Mouse (Mus musculus): ENCODE measurements around the gene Nrcam.
"Not testable (repeated sequence)": the region's sequence is repeated elsewhere in the genome, so short reads cannot be mapped to it uniquely, and the experiment has no call there.

Gene Nrcam

DNA sequence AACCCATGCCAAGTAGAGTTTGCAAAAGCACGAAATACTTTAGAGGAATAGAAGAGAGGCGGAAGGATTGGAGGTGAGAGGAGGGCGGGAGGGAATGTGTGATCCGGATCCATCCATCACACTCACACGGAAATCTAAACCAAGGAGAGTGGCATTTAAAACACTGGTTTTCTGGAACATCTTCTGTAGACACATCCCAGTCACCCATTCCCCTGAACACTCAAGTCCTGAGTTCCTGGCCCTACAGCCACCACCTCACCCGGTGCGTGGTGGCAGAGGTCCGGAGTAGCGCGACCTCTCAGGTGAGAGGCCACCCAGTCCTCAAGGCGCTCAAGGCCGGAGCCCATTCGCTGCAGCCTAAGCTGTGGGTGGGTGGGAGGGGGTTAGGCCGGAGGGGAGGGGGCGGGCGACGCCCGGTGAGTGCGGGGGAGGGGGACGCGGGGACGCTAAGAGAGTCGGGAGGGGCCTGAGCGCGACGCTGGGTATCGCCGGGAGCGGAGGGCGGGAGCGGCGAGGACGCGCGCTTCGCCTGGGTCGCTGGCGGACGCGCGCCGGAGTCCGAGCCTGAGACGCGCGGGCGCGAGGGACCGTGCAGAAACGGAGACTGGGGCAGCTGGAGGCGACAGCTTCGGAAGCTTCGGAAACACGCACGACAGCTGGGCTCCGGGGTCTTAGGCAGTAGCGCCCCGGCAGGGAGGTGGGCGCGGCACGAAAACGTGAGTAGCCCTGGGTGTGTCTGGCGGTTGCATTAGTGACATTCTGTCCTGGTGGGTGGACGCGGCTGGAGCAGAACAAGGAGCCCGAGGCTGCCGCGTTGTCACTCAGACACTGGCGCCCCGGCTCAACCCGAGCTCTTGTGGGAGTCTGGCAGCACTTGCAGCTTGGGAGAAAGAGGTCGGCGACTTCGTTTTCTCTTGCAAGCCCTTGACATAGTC is at the start of gene Nrcam:
Nrcam (plus strand) TSS at position 505 of the 935 bp plus-strand sequence.
- peak; percentile 76 to 86 for DNase-seq

DNA sequence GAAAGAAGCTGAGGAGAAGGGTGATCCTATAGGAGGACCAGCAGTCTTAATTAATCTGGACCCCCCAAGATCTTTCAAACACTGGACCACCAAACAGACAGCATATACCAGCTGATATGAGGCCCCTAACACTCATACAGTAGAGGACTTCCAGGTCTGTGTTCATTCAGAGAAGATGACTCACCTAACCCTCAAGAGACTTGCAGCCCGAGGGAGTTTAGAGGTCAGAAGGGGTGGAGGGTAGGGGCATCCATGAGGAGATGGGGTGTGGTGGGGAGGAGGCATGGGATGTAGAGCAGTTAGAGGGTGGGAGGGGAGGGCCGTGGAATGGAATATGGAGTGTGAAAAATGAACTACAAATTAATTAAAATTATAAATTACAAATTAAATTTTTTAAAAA is 48.5 kb upstream of the Nrcam start:
- not testable (repeated sequence) for DNase-seq

DNA sequence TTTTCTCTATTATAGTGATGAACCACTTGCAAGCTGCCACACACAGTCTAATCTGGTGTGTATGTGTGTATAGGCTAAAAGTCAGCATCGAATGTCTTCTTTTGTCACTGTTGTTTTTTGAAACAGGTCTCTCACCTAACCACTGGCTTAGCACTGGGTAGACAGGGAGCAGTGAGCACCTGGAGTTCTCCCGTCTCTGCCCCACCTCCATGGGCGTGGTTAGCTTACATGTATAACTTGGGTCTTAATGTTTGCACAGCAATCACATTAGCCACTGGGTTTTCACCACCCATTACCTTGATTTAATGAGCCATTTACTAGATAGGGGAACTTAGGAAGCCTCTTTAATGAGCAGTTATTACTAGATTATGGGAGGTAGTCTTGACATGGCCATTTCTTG is 47.2 kb upstream of the Nrcam start:
- DNase-seq: no peak

DNA sequence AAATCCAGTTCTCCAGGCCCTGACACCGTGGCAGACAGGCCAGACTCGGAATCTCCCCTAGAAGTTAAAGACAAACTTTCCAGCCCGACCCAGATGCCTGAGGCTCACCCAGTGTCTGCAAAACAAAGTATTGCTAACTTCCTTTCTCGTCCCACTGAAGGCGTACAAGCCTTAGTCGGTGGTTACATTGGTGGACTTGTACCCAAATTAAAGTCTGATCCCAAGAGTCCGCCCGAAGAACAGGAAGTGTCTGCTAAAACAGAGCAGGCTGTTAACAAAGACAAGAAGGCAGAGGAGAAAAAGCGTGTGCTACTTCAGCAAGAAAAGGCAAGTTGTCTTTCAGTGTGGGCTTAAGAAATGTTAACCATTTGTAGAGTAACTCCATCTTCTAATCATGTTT is 45.3 kb upstream of the Nrcam start:
- no peak for DNase-seq

DNA sequence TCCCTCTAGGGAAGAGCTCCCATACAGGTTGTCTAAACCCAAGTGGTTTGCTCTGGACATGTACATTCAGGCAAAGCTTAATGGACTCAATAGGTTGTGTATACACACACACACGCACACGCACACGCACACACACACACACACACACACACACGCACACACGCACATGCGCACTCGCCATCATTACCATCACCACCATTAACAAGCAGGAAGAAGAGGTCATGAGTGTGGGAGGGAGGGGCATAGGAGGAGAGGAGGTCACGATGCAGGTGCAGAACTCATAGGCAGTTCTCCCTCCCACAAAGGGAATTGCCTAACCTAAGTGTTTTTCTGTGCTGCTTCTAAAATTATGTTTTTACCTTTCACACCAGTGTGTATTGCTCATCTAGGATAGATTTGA is 41.7 kb upstream of the Nrcam start:
- DNase-seq: no peak

DNA sequence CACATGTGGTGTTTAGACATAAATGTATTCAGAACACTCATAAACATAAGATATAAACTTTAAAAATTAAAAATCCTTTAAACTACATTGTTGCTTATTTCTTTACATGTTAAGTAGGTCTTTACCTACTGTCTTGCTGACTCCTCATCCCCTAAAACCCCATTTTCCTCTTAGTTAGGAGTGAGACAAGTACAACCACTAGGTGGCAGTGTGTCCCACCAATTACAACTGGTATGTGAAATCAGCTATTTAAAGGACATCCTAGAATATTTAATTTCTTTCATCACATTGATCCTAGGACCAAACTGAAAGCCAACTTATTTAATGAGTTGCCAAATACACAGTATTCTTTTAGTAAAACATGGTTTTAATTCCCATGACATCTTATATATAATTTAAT is 36.4 kb upstream of the Nrcam start:
- DNase-seq: peak; percentile 75 to 82

DNA sequence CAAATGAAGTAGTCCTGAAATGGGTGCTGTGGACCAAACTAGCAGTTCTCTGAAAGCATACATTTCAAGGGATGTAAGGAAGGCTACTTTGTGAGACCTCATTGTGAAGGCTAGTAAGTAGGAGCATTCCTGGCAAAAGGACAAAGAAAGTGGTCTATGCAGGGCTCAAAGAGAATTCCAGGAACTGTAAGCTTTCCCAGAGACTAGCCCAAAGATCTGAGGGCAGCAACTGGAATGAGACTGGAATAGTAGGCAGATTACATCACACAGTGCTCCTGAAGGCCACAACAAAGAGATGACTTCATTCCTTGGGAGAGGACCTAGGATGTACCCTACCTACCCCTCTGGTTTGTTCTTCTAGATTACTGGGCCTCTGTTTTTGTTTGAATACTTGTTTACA is 27.9 kb upstream of the Nrcam start:
- no peak for DNase-seq

DNA sequence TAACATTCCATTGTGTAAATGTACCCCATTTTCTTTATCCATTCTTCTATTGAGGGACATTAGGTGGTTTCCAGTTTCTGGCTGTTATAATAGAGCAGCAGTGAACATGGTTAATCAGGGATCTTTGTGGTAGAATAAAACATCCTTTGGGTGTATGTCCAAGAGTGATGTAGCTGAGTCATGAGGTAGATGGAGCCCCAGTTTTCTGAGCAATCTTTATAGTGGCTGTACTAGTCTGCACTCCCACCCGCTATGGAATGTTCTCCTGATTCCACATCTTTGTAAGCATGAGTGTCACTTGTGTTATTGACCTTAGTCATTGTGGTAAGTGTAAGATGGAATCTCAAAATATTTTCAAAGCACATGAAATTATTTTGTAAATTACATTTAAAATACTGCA is 24.7 kb upstream of the Nrcam start:
- no peak for DNase-seq

DNA sequence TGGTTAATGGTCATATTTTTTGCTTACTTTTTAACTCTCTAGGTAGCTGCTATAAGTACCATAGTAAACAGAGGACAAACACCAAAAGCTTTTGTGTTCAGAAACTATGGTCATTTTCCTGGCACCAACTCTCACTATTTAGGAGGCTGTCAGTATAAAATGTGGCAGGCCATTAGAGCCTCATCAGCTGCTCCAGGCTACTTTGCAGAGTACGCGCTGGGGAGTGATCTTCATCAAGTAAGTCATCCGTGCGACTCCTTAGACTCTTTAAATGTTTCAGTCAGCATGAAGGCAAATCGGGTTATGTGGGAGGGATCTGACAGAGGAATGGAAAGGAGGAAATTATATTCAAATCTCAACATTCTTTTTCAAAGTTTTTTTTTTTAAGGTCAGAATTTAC is 23.8 kb upstream of the Nrcam start:
- DNase-seq: no peak

DNA sequence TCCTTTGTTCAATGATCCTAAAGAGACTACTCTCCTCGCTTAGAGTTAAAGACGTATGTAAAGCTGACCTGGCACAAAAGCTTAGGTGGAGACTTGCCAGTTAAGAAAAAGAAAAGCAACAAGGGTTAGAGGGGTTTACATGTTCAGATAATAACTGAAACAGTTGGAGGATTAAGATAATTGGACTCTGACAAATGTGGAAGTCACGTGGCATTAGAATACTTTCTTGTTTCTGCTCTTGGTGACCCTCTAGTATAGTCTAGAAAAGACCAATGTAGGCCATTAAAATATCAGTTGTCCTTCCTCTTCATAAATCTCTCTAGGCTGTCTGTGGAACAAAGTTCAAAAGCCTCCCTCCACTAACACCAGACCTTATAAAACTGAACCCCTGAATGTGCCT is 20.5 kb upstream of the Nrcam start:
- DNase-seq: no peak

DNA sequence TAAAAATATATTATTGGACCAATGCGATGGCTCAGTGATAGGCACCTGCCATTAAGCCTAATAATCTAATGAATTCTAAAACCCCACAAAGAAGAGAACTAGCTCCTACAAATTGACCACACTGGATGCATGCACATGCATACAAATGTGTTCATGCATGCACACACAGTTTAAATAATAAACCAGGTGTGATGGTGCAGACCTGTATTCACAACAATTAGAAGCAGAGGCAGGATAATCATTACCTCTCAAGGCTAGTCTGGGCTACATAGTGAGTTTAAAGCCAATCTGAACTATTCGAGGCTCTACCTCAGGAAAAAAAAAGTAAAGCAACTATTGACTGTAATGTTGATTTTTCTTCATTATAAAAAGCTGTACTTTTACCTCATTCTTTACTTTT is 13.5 kb upstream of the Nrcam start:
- DNase-seq: no peak

DNA sequence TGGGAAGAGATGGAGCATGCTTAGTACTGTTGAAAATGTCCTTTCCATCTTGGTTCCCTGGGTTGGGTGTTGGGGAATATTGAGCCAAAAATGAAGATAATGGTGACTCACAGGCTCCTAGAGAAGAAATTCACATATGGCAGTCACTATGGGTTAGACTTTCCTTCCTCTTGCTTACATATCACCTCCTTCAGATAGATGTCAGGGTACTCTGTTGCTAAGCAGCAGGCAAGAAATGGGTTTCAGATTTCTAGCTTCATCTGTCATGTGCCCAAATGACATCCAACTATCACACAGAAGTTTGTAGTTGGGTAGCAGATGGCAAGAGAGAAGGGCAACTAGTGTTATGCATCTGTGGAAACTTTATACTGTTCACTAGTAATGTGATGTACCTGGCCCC is 3.6 kb upstream of the Nrcam start:
- DNase-seq: no peak

DNA sequence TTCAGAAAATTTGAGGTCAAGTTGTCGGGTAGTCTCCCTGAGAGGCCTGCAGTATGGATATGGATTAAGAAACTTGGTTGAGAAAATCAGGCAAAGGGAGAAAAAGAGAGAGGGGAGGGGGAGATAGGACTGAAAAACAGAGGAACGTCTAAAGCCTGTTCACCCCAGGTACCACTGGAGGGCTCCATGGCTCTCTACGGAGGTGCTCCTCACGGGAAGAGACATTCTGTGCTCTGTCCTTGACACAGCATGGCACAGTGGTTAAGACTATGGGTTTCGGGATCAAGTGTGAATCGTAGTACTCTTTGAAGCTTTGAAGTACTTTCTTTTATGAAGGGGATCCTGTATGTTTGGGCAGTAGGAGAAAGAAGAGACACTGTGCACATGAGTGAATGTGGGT is 1.2 kb upstream of the Nrcam start:
- DNase-seq: peak; percentile 50 to 68

DNA sequence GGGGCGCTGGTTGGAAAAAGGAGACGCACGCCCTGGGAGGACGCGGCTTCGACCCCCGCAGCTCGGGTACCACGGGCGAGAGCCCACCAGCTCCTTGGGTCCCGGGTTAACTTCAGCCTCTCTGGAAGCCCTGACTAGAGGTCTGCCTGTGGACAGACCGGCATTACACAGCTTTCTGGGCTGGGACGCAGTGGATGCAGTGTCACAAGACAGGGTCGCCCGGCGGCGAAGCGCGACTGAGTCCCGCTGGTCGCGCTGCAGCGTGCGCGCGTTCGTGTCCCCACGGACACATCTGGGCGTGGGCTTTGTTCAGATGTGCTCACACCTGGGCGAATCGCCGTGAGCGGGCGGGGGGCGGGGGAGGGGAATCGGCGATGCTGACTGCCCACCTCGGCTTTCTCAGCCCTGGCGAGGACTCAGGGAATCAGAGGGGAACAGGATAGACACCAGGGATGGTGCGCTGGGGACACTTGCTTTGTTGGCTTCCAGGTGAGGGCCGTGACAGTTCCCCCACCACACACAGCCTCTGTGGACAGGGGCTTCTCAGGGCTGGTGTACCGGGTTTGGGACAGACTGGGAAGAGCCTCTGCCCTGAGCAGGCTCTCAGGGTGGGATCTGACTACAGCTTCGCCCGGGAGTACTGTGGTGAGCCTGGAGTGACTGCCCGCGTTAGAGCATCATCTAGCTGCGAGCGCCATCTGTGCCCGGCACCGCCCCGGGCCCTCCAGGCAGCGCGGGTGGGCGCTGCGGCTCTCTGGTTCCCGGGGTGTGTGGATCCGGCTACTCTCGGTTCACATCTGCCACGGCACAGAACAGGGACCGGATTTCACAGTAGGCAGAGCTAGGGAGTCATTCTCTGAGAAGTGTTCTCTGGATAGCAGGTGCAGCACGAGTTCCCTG is 881 bp downstream of the Nrcam start:
- DNase-seq: peak; percentile 65 to 75

DNA sequence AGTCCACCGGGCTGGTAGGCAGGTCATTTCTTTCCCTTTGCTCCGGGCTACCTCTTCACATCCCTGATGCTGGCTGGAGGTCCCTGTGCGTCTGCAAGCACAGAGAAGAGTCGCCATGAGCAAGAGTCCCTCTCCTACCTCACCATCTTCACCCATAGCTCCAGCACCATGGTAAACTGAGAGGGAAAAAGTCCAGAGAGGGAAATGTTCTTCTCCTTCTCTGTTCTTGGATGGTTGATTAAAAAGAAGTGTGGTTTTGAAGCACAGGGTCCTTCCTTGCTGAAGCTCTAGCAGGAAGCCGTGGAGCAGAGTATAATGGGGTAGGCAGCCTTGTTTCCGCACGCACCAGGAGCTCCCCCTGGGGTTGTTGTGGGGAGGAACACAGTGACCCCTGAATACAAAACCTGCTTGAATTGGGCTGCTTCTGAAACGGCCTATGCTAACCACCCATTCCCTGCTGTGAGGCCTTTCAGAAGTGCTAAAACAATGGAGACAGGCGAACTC is 1.6 kb downstream of the Nrcam start:
- peak; percentile 30 to 35 for DNase-seq

DNA sequence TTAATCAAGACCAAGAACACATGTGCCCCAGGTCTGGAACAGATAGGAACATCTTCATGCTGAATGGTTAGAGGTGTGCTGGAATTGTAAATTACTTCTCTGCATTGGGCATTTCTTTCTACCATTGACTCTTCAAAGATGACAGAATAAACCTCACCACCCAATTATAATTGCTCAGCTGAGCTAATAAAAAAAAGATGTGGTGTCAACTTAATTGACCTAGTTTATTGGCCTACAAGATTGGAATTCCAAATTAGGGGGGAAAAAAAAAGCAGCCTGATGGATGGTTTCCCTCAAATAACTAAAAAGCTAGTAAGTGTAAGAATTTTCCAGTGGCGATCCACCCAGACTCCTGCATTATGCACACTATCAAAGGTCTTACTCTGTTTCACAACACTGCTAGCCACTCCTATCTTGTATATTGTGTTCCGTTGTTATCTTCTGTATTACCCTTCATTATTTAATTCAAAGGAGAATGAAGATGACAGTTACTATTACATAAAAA is 8.5 kb downstream of the Nrcam start:
- no peak for DNase-seq

DNA sequence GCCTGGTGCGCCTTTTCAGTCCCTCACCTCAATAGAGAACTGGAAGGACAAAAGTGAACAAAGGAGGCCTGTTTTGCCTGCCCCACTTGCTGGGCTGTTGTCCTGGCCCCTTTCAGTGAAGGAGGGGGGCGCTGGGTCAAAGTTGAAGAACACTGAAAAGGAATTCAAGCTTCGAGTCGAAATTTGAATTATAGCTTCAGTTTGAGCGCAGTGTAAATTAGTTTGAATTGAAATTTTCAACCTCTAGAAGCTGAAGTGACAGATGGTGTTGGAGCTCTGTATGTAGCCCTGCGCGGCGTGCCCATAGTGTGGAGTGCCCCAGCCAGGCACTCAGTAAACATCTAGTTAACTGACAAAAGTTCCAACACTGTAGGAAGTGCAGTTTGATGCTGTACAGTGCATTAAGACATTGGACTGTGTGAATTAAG is 9.5 kb downstream of the Nrcam start:
- peak; percentile 33 for DNase-seq

DNA sequence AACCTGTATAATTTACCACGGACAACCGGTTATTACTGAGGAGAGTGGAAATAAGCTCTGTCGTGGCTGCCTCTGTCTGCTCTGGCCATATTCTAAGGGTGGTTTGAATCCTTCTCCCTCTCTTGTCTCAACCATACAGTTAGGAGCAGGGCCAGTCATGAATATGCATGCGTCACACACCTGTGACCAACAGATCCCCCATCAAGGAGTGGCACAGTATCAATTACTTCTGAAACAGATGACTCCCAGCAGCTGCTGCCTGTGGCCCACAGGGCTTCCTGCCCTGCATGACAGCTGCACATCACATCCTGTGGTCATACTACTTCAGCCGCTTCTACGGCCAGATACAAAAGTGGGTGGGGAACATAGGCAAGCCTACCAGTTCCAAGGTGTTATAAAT is 15.4 kb downstream of the Nrcam start:
- DNase-seq: no peak

DNA sequence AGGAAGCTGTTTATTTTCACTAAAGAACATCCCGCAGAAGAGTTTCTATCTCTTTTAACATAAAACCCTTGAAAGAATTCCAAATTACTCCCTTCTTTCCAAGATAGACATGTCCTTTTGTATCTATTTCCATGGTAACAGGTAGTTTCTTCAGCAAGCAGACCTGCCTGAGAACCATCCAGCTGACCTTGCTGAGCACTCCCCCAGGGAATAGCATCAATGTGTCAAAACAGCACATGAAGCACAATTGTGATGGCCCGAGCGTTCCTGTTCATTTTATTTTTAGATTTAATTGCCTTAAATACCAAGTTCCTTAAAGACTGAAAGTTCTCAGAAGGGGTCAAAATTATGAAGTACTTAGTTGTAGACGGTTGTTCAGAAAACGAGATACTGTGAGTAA is 16.6 kb downstream of the Nrcam start:
- no peak for DNase-seq

DNA sequence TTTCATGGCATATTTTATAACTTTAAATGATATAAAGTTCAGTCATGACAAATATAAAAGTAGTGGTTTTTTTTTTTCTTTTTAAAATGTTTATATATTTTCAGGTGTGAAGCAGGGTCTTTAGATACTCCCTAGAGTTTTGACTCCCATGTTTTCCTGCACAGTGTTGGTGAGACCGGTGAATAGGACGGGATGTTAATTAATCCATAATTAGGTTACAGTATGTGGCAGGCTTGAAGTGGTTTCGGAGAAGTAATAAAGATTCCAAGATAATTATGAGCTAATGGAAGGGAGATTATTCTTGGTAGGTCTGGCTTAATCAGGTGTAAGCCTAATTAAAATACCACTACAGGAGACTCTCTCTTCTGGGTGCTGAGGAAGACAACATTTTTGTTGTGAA is 17.5 kb downstream of the Nrcam start:
- DNase-seq: no peak

DNA sequence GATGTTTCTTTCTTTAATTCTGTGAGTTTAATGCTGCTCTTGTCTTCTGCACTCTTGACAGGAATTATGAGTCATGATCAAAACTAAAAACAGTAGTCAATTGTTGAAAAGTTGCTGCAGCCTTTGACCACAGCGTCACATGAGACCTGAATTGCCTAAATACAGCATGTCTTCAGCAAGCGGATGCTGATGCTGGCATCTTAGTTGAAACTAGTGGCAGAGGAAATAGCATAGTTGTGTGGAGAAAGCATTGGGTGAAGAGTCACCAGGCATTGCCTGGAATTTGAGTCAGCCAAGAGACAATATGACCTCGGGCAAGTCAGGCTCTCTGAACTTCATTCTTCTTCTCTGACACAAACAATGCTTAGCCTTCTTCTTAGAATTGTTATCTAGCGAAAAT is 26.4 kb downstream of the Nrcam start:
- DNase-seq: no peak

DNA sequence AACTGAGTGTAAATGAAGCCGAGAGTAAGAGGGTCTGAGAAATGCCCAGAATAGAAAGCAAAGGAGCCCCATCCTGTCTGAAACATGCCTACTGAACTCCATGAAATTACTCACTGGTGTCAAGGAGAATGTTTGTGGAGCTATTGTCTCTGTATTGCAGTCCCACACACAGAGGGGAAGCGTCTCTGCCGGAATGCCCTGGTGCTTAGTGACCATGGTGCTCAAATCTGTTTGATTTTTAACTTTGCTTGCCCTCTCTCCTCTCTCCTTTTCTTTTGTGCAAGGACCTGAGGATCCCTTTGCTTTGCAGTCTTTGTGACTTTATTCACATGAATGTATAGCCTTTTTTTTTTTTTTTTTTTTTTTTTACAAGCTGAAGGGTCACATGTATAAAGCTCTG is 28.8 kb downstream of the Nrcam start:
- DNase-seq: no peak

DNA sequence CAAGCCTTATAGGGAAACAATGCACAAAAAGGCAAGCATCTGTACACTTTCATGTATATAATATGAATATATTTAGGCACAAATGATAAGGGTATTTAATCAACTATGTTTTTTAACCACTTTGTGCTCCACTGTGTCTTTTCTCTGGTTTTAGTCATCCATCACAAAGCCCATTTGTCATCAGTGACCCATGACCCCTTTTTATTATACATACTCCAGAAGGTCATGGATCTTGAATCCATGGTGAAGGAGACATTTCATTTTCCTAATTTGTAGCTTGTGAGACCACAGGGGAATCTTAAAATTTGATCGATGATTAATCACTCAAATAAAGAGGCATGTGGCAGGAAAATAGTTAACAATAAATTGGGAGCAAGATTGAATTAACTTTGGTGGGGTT is 29.2 kb downstream of the Nrcam start:
- DNase-seq: no peak

Measured in cerebellum, adult 18-20 months (tissue).